Mouse (Mus musculus) midbrain, embryonic 15.5 days (tissue): ENCODE measurements at regions not wholly inside any gene's neighbourhood (a gene's known extent, or its start where the extent isn't known, plus 50 kb on each side); places are given as distances from the start of the nearest gene placed in this dataset.
A peak's percentile ranks its signal among the peaks of the same experiment; 100 is the strongest.

Experiments used
- ATAC-seq: fragments of 200-750 bp; cut with Nextera tagmentation; replicated peaks from 2 replicates; pipeline ENCODE4 v1.8.0; 2017; ENCODE audit warnings: moderate TSS enrichment
- H3K27ac ChIP-seq: fragments of 300-500 bp; sonication (generic); 2 replicates; pipeline ENCODE4 v1.5.1; 2015; ENCODE audit warnings: mild to moderate bottlenecking, inconsistent platforms
- H3K27me3 ChIP-seq: fragments of 300-500 bp; sonication (generic); replicated peaks from 2 replicates; pipeline ENCODE4 v1.6.1; 2015; ENCODE audit warnings: inconsistent platforms
- H3K36me3 ChIP-seq: fragments of 300-500 bp; sonication (generic); replicated peaks from 2 replicates; pipeline ENCODE4 v1.6.1; 2015; ENCODE audit warnings: inconsistent platforms
- H3K4me1 ChIP-seq: fragments of 300-500 bp; sonication (generic); 2 replicates; pipeline ENCODE4 v1.6.1; 2015; ENCODE audit warnings: inconsistent platforms
- H3K4me2 ChIP-seq: fragments of 300-500 bp; sonication (generic); 2 replicates; pipeline ENCODE4 v1.6.1; 2015; ENCODE audit warnings: inconsistent platforms, mild to moderate bottlenecking, moderate library complexity
- H3K4me3 ChIP-seq: fragments of 300-500 bp; sonication (generic); 2 replicates; pipeline ENCODE4 v1.5.1; 2015; ENCODE audit warnings: mild to moderate bottlenecking, inconsistent platforms
- H3K9ac ChIP-seq: fragments of 300-500 bp; sonication (generic); 2 replicates; pipeline ENCODE4 v1.6.1; 2015; ENCODE audit warnings: mild to moderate bottlenecking, inconsistent platforms
- H3K9me3 ChIP-seq: fragments of 300-500 bp; sonication (generic); 2 replicates; pipeline ENCODE4 v1.6.1; 2016; ENCODE audit warnings: inconsistent platforms
- WGBS: fragments of 180-500 bp; shearing (Covaris S2); methylation state at CpG from one replicate; pipeline ENCODE4 v1.1.7; 2015; ENCODE audit warnings: mixed read lengths; 5-methylcytosine and 5-hydroxymethylcytosine counted together

DNA sequence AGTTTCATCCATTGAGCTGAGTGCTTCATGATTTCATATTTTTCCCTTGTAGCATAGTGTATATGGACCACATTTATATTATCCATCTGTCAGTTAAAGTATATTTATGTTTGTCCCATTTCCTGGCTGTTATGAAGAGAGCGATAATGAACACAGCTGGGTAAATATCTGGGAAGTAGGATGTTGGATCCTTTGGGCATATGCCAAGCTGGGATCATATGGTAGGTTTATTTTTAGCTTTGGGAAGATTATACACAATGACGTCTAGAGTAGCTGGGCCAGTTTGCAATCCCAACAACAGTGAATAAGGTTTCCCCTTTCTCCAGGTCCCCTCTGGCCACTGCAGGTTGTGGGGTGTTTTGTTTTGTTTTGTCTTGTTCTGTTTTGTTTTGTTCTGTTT is 164.5 kb downstream of the Gm765 start:
- no peaks in the 10 kb centered on the region for H3K4me1 ChIP-seq
- ATAC-seq = no peak
- H3K4me2 ChIP-seq = no peak overlapping the region
- H3K27ac ChIP-seq = no peak overlapping the region
- 71% methylated on average over 2 of the region's 2 CpGs for whole genome bisulfite sequencing
- H3K9ac ChIP-seq = no peak overlapping the region
- H3K36me3 ChIP-seq = no peaks in the 10 kb centered on the region
- H3K9me3 ChIP-seq = no peaks in the 10 kb centered on the region
- H3K4me3 ChIP-seq = no peak overlapping the region
- H3K27me3 ChIP-seq = no peaks in the 10 kb centered on the region

DNA sequence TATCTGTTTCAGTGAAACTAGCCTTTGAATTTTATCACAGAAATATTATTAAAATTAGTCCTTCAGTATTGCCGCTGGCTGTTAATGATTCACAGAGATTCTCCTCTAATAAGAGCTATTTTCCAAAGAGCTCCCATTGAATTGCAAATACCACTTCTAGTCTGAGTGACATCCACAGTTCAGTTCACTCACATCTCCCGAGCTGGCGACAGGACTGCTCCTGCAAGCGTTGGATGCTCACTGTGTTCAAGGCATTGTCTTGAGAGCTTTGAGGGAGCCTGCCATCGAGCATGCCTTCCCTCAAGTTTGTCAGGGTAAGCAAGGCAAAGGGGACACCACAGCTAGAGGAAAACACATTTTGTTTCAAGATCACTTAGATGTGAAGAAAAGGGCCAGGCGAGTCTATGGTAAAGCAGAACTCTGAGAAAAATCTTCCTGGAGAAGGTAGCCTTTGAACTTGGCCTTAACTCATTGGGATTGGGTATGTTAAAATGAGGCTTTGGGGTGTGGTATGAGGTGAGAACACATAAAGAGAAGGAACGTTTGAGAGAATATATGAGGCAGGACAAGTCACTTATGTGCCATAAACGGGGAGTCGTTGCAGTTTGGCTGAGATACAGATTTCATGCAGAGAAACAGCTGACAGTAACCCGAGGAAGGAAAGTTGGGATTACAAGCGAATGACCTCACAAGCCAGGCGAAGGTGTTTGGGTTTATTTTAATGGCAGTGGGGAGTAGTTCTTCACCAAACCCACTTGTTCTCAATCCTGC is 193.3 kb downstream of the Gm765 start:
- no peaks in the 10 kb centered on the region for H3K9me3 ChIP-seq
- ATAC-seq = no peak
- WGBS = 59% methylated on average over 12 of the region's 12 CpGs
- no peak overlapping the region for H3K4me2 ChIP-seq
- H3K27me3 ChIP-seq = no peaks in the 10 kb centered on the region
- H3K27ac ChIP-seq = no peak overlapping the region
- no peak overlapping the region for H3K9ac ChIP-seq
- no peak overlapping the region for H3K4me3 ChIP-seq
- no peaks in the 10 kb centered on the region for H3K36me3 ChIP-seq
- no peaks in the 10 kb centered on the region for H3K4me1 ChIP-seq

DNA sequence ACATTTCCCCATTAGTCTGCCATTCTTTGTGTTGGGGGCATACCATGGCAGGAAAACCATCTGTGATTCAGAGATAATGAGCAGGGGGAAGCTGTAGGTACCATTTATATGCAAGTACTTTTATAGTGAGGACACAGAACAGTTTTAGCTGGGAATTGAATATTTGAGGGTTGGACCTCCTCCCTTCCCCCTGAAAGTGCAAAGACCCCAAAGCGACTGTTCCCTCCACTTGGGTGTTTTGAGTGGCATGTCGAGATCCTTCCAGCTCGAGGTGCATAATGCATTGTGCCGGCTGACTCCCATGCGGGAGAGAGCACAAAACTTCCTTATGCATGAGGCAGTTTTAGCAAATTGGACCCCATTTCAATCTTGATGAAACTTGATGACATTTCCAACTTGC is 194.7 kb downstream of the Gm765 start:
- H3K4me1 ChIP-seq = no peaks in the 10 kb centered on the region
- H3K36me3 ChIP-seq = no peaks in the 10 kb centered on the region
- H3K9me3 ChIP-seq = no peaks in the 10 kb centered on the region
- WGBS = 63% methylated on average over 5 of the region's 5 CpGs
- no peak overlapping the region for H3K9ac ChIP-seq
- no peak overlapping the region for H3K4me2 ChIP-seq
- H3K27me3 ChIP-seq = no peaks in the 10 kb centered on the region
- no peak for ATAC-seq
- no peak overlapping the region for H3K4me3 ChIP-seq
- no peak overlapping the region for H3K27ac ChIP-seq

DNA sequence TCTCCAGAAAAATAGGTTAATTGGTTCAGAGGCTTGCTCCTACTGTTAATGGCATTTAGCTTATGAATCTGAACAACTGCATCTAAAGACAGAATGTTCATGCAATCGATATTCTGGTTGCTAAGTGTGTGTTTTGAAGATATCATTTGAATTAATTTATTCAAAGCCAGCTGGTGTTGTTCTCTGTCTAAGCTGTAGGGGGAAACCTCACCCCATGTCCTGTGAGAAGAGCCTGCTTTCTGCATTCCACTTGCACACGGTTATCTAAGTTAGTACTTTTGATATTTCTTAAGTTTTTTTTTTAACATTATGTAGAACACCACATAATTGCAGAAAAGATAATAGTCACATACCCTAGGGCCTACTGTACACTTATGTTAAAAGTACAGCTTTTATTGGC is 209.6 kb downstream of the Gm765 start:
- Histone ChIP-seq H3K27ac (no peak overlapping the region), H3K4me2 (no peak overlapping the region), H3K4me1 (no peaks in the 10 kb centered on the region), H3K27me3 (no peaks in the 10 kb centered on the region), H3K36me3 (no peaks in the 10 kb centered on the region), H3K9ac (no peak overlapping the region), H3K4me3 (no peak overlapping the region), H3K9me3 (no peaks in the 10 kb centered on the region)
- WGBS = 17% methylated on average over 2 of the region's 2 CpGs
- no peak; the same call in 1 of the 2 replicates for ATAC-seq

DNA sequence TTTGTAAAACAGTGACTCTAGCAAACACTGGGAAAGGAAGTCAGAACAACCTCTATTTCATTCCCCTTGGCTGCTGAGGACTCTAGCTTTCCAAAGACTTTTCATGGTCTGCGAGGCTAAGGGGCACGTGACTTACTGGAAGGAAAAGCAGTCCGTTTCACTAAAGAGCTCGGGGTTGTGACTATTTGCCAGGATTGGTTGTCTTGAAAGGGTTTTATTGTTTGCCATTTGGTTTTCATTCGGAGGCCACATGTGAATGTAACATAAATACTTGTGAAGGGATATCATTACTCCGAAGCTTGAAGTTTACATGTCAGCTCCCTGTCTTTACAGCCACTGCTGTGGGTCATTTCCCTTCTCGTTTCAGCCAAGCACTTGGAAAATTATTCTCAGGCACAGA is 217.1 kb downstream of the Gm765 start:
- Histone ChIP-seq H3K4me3 (no peak overlapping the region), H3K27ac (no peak overlapping the region), H3K4me1 (no peaks in the 10 kb centered on the region), H3K9me3 (no peaks in the 10 kb centered on the region), H3K27me3 (no peaks in the 10 kb centered on the region), H3K4me2 (no peak overlapping the region), H3K9ac (no peak overlapping the region), H3K36me3 (no peaks in the 10 kb centered on the region)
- WGBS = 73% methylated on average over 7 of the region's 7 CpGs
- ATAC-seq = no peak

DNA sequence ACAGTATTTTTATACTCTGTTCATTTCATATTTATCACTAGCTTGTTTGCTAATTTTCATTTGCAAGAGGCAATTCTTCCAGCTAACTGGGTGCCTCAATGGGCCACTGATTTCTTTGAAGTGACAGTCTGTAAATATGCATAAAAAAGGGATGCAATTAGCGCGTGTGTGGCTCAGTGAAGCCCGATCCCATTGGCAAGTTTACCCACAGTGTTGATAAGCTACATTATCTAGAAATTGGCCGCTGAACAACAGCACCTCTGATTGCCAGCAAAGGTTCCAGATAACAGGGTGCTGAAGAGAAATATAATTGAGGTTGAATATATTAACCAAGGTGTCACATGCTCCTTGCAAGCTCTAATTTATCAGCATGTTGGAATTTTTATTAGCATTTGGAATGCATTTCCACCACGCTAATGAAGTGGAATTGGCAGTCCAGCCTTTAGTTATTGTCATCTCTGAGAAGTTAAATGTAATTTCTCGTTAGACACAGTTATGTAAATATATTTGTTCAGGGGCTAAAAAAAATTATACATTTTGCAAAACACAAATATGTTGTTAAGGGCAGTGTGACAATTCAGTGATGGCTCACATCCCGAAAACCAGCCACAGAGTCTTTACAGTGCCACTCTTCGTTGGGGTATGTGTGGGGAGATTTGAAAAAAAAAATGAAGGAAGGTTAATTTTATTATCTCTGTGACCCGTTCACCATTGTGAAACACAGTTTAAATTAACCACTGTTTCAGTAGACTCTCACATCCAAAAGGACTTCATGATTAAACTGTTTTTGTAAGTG is 224.0 kb downstream of the Gm765 start:
- no peak overlapping the region for H3K9ac ChIP-seq
- no peaks in the 10 kb centered on the region for H3K27me3 ChIP-seq
- no peaks in the 10 kb centered on the region for H3K9me3 ChIP-seq
- peaks cover 16% of the 10 kb centered on the region for H3K4me1 ChIP-seq
- no peak overlapping the region for H3K4me3 ChIP-seq
- no peak overlapping the region for H3K4me2 ChIP-seq
- no peaks in the 10 kb centered on the region for H3K36me3 ChIP-seq
- peak; percentile 66 for ATAC-seq
- H3K27ac ChIP-seq = no peak overlapping the region
- WGBS = 38% methylated on average over 9 of the region's 9 CpGs

DNA sequence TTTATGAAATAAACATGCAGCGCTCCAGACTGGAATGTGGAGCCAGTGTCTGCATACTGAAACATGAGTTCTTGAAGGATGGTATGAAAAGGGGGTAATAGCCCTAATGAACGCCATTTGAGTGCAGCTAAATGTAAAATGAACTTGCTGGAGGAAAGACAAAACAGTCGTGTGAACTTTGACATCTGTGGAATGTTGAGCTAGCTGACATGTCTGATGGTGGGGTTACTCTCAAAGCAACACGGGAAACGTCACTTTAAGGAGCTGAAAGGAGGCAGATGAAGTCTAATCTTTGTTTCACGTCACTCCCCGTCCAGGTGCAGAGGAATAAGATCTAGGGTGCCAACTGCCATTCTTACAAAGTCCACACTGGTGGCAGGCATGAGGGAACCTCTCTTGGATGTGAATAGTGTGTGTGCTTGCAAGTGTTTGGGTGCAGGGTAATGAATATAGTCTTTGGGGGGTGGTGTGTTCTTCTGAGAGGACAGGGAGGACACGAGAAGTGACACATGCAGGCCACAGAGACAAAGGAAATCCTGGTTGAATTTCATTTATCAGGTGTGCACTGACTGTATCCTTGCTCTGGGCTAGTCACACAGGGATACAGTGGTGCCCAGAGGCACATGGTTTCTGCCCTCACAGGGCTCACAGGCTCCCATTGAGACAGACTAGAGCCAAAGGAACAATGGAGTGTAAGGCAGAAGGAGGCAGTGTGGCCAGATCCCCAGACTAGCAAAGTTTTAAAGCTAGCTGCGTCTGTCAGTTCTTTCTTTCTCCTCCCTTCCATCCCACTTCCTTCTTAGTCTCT is 228.0 kb downstream of the Gm765 start:
- Histone ChIP-seq H3K4me1 (peaks cover 26% of the 10 kb centered on the region), H3K9me3 (no peaks in the 10 kb centered on the region), H3K27ac (no peak overlapping the region), H3K4me2 (no peak overlapping the region), H3K4me3 (no peak overlapping the region), H3K9ac (no peak overlapping the region), H3K36me3 (no peaks in the 10 kb centered on the region), H3K27me3 (no peaks in the 10 kb centered on the region)
- WGBS = 19% methylated on average over 9 of the region's 9 CpGs
- ATAC-seq = no peak

DNA sequence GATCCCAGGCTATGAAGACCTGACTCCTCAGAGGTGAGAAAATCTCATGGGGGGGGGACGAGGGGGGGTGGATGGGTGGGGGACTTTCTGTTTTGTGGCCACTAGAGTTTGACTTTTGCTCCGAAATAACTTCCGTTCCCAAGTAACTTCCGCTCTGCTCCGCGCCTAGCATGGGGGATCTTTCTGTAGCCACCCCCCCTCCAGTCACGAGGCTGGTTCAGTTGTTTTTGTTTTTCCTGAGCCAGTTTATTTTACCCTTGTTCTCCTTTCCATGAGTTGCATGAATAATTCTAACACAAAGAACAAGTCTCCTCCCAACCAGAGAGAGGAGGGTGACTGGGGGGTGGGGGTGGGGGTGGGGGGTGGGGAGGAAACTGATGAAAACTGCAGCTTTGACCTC is 228.8 kb downstream of the Gm765 start:
- no peak overlapping the region for H3K4me3 ChIP-seq
- no peak overlapping the region for H3K4me2 ChIP-seq
- no peak overlapping the region for H3K9ac ChIP-seq
- no peaks in the 10 kb centered on the region for H3K36me3 ChIP-seq
- peaks cover 26% of the 10 kb centered on the region for H3K4me1 ChIP-seq
- WGBS = 12% methylated on average over 7 of the region's 7 CpGs
- H3K27me3 ChIP-seq = no peaks in the 10 kb centered on the region
- no peak overlapping the region for H3K27ac ChIP-seq
- no peak for ATAC-seq
- no peaks in the 10 kb centered on the region for H3K9me3 ChIP-seq

DNA sequence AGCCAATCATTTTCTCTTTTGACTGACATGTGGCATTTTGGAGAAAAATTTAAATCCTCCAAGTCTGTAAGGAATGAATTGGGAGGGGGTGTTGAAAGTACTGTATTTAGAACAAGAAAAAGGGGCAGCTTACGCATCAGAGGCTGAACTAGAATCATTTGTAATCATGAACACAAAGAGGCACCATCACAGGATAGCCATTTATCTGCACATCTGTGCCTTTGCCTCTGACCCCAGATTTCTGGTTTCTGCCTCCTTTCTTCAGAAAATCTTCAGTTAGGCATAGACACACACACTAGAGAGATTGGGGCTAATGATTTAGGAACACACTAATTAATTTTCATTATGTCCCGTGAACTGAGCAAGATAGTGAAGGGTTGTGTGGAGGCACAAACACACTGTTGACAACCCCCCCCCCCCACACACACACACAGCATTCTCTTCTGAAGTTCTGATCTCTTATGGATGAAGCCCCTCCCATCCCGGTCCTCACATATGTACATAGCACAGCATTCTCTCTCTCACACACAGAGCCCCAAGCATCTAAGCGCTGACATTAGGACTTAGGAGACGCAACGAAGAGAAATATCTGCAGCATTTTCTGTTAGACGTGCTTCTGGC is 229.9 kb downstream of the Gm765 start:
- H3K9me3 ChIP-seq = no peaks in the 10 kb centered on the region
- no peak for ATAC-seq
- no peak overlapping the region for H3K4me2 ChIP-seq
- H3K4me3 ChIP-seq = no peak overlapping the region
- no peaks in the 10 kb centered on the region for H3K36me3 ChIP-seq
- H3K27me3 ChIP-seq = no peaks in the 10 kb centered on the region
- no peak overlapping the region for H3K9ac ChIP-seq
- no peak overlapping the region for H3K27ac ChIP-seq
- 57% methylated on average over 7 of the region's 7 CpGs for WGBS
- H3K4me1 ChIP-seq = peaks cover 17% of the 10 kb centered on the region

DNA sequence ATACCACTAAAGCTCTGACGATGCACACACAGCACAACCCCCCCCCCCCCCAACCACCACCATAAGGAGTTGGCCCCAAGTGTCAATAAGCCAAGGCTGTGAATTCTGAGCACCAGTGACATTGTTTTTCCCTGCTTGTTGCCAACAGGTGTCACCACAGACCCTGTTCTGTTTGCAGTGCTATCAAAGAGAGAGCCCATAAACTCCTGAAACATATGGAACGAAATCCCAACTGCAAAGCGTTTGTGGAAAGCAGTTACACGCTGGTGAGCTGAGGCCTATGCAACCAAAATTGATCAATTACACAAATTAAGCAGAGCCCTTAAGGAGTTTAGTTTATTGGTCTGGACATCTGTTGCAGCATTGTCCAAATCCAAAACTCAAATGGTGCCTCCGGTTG is 235.4 kb downstream of the Gm765 start:
- 70% methylated on average over 5 of the region's 5 CpGs for WGBS
- ATAC-seq = no peak

DNA sequence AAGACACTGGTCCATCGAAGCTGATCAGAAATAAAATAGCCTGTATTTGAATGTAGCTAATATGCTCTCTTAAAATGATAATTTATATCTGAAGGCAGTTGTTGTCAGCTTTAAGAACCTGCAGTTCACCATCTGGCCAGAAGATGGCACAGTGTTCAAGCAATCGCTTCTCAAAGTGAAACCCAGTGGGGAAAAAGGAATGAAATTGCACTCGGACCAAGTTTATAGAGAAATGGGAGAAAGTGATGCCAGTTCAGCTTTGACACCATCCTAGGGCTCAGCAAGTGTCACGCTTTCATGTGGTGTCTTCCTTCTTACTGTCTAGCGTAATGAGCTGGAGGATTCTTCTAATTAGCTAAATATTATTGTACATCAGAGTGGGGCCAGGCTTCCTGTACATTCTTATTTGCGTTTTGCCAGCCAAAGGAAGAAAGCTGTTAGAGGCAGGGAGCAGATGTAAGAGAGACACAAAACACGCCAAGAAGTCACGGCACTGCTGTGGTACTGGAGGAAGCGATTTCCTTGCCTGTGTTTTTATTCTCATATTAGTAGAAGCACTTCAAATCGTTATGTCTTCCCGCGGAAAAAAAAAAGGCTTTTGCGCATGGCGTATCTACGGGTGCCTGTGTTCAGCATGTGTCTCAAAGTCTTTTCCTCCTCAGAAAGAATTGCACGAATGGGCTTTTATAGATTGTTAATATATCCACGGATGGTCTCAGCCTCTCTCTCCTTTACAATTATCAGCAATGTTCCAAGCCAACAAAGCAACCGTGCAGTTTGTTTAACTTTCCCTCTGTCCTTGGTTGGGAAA is 237.1 kb downstream of the Gm765 start:
- ATAC-seq = no peak
- WGBS = 48% methylated on average over 18 of the region's 18 CpGs
- Histone ChIP-seq H3K27me3 (peaks cover 5% of the 10 kb centered on the region; the same call in 1 of the 2 replicates), H3K27ac (no peak overlapping the region), H3K36me3 (no peaks in the 10 kb centered on the region), H3K9me3 (no peaks in the 10 kb centered on the region), H3K4me1 (0 out of 2 replicates have a peak, but pooled peaks cover 3% of the 10 kb centered on the region), H3K4me3 (no peak overlapping the region), H3K4me2 (peak overlapping the region; percentile 10; the same call in 1 of the 2 replicates), H3K9ac (no peak overlapping the region)

More for the DNA sequence above, 235.4 kb downstream of the Gm765 start:
- no peak overlapping the region for H3K27ac ChIP-seq
- no peak overlapping the region for H3K4me3 ChIP-seq
- 0 out of 2 replicates have a peak, but pooled peaks cover 3% of the 10 kb centered on the region for H3K4me1 ChIP-seq
- peaks cover 5% of the 10 kb centered on the region; the same call in 1 of the 2 replicates for H3K27me3 ChIP-seq
- H3K36me3 ChIP-seq = no peaks in the 10 kb centered on the region
- no peak overlapping the region for H3K9ac ChIP-seq
- H3K4me2 ChIP-seq = no peak overlapping the region
- no peaks in the 10 kb centered on the region for H3K9me3 ChIP-seq
